Mouse (Mus musculus): ENCODE data around the gene Rer1.

Gene Rer1

DNA sequence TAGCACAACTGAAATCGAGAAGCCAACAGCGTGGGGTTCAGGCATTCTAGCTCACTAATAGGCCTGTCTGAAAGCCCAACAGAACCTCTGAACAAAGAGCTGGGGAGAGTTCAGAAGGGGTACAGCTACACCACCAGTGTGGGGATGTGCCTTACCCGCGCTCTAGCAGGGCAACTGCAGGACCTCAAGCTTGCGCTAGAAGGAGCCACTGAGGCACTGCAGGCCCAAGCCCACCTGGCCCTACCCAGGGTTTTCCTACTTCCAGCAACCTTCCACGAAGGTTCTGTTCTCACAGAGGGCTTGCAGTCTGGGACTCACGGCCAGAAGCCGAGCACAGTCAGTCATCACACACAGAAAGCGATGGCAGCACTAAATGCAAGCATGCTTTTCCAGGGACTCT is 11.0 kb downstream of the Rer1 start:
- WGBS = 87% methylated on average over 9 of the region's 9 CpGs

GRCm38 (mm10) chr4:155074418-155074817 is 11.8 kb downstream of the Rer1 start:
- 66% methylated on average over 9 of the region's 9 CpGs for WGBS

GRCm38 (mm10) chr4:155070921-155071320 is 15.3 kb downstream of the Rer1 start:
- WGBS = 62% methylated on average over 5 of the region's 5 CpGs

GRCm38 (mm10) chr4:155070199-155070598 is 16.0 kb downstream of the Rer1 start:
- 93% methylated on average over 13 of the region's 13 CpGs for WGBS

DNA sequence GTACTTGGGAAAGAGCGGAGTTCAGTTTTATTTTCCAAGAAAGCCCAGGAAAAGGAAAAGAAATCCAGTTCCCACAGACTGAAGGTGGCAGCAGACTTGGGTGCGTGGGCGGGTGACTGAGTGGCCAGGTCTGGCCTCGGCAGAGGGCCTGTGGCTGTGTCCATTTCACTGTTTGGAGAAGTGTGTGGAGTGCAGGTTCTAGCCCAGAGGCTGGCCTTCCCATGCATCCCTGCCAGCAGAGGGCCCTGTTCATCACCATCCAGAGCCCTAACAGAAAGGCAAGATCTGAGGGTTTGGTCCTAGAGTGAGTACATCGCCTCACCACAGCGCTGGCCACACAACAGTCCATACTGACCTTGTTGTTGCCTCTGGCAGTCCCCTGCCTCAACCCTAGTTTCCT is 17.0 kb downstream of the Rer1 start:
- 68% methylated on average over 6 of the region's 6 CpGs for WGBS

DNA sequence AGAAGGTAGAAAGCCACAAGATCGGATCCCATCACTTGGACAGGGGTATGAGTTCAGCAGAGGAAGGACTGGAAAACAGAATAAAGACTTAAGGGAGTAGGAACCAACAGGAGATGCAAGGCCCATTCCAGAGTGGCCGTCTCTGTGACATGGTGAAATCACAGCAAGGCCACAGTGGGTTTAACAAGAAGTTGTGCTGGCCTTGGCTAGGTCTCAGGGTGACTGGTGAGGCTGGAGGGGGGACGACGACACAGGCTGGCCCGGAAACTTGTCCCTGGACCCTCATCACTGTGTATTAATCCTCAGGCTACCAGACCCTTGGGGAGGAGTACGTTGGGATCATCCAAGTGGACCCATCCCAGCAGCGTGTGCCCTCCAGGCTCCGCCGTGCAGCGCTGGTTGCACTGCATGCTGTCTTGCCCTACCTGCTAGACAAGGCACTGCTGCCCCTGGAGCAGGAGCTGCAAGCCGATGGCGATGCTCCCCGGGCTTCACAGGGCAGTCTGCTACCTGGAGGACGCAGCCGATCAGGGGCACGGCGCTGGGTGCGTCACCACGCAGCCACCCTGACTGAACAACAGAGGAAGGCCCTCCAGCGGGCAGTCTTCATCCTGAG is 17.7 kb downstream of the Rer1 start:
- WGBS = 90% methylated on average over 20 of the region's 20 CpGs

GRCm38 (mm10) chr4:155066834-155067522 is 19.2 kb downstream of the Rer1 start, which contains the start of gene Pex10:
Gene Pex10 (plus strand): TSS chr4:155067016.
- WGBS = under 1% methylated on average over 48 of the region's 48 CpGs

DNA sequence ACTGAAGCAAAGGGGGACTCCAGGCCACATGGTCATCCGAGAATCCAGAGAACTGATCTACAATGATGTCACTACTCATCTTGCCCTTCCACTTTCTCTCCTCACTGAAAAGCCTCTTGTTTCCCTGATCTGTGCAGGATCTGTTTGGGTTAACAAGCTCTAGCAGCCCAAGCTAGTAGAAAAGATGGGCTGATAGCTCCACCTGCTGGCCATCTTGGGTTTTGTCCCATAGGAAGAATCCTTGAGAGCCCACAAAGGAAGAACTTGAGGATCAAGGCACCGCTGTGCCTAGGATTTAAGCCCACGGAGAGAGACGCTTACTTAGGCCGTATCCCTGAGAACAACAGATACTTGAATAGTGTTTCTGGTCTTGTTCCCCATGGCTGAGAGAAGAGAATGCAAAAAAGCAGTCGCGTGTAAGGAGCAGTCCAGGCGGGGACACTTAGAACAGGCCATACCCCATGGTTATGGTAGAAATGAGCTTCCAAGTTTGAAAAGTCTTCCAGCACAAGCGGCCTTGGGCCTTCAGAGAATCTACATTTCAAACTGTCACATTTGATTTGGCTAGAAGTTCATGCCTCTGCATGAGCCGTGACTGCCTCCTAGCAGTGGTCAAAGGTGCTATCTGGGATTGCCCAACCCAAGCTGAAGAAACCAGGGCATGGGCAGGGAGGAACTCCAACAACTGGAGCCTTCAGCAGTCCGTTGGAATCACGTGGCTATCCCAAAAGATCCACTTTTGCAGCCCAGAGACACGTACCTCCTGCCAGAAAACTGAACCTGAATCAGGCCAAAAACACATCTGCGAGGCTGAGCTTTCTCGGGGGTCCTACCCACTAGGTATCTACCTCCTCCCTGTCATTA is 20.0 kb downstream of the Rer1 start:
- WGBS = 3% methylated on average over 15 of the region's 15 CpGs

DNA sequence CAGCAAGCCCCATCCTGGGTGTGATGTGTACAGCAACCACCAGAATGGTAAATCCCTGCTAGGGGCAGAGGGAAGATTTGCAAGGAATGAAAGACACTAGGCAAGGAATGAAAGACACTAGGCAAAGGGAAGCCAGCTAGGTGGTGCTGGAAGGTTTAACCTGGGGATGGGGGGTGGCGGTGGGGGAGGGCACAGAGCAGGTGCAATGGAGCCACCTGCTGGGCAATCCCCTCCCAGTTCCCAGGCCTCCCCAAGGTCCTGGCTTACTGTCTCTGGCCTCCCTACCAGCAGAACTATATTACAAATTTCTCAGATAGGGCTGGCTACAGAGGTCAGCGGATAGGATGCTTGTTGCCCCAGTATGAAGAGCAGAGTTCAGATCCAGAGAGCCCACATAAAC is 21.7 kb downstream of the Rer1 start:
- WGBS = 75% methylated on average over 2 of the region's 2 CpGs

- WGBS = 70% methylated on average over 3 of the region's 3 CpGs
Measured at GRCm38 (mm10) chr4:155063895-155064294, 22.3 kb downstream of the Rer1 start.

DNA sequence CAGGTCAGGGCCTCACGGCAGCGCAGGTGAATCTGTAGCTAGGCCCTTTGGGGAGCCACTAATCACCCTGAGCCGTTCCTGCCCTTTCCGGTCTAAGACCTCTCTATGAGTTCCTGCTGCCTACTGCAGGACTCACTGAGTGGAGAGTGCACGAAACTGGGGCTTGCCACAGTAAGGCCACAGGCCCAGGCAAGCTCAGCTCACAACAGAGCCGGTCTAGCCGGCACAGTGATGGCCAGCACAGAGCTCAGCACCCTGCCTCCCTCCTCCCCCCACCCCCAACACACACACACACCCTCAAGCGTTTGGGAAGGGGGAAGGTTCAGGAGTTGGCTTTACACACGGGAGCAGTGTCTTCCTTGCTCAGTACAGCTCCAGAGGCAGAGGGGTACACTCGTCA is 27.9 kb downstream of the Rer1 start:
- 71% methylated on average over 10 of the region's 10 CpGs for WGBS

DNA sequence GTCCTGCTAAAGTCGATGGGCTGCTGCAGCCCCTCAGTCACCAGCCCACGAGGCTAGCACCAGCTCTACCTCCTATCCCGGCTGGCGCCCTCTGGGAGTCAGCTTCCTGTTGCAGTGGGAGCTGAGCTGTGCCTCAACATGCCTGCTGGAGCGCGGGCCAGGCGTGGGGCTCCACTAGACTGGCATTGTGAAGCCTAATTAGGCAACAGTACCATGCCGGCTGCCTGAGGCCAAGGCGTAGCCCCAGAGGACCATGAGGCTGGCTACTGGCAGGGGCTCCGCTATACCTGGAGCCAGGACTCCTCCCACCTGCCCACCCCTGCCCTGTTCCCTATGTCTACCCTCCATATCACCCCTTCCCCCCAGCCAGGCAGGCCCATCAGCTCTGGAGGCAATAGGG is 29.5 kb downstream of the Rer1 start, which contains the start of gene Plch2:
Gene Plch2 (minus strand): TSS at position 61 of the 400 bp plus-strand sequence.
- WGBS = 75% methylated on average over 10 of the region's 10 CpGs

DNA sequence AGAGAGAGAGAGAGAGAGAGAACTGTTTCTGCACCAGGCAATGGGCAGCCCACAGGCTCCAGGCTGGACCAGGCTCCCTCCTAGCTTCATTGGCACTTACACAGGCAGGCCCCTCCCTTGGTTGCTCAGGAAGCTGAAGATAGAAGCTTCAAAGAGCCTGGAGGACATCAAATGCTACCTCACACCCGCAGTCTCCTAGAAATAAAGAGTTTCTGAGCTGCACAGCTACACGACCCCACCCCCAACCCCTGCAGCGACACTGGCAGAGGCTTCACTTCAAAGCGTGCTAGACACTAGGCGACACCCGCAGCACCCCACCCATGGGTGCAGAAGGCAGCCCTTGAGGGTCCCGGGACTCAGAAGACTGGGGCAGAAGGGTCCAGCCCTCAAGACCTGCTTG is 36.1 kb downstream of the Rer1 start:
- WGBS = 80% methylated on average over 7 of the region's 7 CpGs

DNA sequence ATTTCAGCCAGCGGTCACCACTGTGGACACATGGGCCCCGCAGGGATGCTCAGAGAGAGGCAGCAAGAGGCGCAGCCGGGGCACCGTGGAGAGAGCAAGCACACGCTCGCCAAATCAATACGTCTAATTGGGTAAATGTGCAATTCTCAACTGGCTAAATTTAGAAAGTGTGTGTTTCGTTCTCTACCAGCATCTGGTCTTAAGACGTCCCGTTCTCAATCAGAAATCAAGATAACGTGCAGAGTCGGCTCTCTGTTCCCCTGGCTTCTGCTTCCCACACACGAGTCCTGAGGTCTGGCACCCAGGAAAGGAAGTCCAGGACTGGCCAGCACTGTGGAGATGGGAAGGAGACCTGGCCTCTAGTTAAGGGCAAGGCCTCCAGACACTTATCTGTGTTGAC is 39.5 kb downstream of the Rer1 start:
- WGBS = 72% methylated on average over 14 of the region's 14 CpGs

GRCm38 (mm10) chr4:155043289-155043625 is 42.9 kb downstream of the Rer1 start:
- WGBS = 2% methylated on average over 25 of the region's 25 CpGs

DNA sequence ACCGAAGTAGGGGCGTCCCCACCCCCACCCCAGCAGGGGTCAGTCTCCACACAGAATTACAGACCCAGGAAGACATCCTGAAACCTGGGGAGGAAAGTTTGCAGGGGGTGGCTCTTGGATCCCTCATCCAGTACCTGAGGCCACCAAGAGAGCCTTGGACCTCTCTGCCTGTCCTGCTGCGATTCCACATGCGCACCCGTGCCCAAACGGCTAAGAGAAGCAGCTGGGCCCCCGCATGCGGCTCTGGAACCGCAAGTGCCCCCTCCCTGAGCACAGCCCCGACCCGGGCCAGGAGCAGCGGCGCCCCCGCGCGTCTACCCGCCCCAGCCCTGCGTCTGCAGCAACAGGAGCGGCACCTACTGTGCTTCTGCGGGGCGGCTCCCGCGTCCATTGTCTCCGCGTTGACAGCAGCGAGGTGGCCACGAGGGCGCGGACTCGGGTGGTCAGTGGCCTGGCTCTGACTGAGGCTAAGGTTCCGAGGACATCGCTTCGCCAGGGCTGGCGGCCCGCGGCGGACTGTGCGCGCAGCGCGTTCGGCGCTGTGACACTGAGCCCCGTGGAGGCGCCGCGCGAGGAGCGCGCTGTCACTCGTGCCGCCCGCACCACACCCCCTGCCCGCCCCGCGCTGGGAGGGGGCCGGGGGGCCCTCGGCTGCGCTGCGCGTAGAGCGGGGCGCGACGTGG is 43.4 kb downstream of the Rer1 start:
- 3% methylated on average over 65 of the region's 65 CpGs for WGBS

DNA sequence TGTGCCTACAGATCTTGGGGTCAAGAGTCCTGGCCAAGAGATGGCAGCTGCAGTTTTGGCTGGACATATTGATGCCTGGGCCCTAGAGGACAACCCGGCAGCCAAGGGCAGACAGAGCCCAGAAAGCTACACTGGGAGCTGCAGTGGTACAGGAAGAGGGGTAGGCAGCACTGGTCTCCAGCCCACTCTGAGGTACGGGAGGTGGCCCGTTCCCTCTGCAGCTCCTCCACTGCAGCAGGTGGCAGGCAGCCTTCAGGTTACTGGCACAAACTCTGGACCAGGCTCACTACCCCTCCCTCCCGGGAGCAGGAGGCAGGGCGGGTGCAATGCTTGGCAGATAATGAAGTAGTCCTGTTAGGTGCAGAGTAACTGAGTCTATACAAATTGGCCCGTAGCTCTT is 45.5 kb downstream of the Rer1 start:
- WGBS = 46% methylated on average over 6 of the region's 6 CpGs

DNA sequence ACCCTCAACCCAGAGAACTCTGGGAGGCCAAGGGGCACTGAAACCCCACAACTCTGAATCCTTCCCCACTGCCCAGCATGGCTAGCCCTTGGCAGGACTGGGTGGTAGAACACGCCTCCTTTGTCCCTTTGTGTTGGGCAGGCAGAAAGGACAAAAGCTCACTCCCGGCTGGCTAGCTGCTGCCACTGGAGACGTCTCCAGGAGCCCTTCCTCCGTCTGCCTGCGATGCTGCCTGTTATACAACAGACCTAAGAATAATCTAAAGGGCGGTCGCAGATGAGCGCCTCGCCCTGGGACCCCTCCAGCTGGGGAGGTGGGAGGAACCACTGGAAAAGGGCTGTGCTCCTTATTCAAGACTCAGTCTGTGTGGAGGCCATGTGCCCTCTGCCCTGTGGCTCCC is 46.0 kb downstream of the Rer1 start:
- 25% methylated on average over 9 of the region's 9 CpGs for WGBS

DNA sequence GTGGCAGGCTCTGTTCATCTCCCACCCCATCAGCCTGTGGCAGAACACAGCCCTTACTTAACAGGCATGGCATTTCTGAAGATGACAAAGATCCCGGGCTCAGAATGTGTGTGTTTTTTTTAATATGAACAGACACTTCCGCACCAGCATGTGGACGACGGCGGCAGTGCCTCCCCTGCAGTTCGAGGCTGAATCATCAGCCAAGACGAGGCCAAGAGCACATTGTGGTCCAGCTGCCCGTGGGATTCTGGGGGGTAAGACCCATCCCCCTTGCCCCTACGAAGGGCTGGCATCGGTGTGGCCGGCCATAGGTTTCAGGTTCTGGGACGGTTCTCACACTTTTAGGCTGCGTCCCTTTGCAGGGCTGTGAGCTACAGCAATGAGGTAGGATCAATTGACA is 51.4 kb downstream of the Rer1 start:
- WGBS = 35% methylated on average over 13 of the region's 13 CpGs

DNA sequence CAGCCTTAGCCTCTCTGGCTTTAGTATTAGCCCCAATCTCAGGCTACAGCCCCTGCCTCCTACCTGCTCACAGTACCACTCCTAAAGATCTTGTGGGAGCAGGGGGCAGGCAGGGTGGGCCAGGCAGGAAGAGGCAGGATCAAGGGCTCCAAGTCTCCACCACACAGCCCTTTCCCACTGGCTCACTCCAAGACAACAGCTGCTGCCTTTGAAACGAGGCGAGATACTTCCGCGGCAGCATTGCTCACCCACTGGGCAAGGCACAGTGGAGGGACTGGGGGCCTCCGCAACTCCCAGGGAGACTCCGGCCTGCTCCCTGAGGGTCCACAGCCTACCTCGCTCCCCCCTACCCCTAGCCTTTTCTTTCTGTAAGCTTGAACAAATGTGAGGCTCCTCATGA is 52.0 kb downstream of the Rer1 start:
- 41% methylated on average over 7 of the region's 7 CpGs for WGBS

DNA sequence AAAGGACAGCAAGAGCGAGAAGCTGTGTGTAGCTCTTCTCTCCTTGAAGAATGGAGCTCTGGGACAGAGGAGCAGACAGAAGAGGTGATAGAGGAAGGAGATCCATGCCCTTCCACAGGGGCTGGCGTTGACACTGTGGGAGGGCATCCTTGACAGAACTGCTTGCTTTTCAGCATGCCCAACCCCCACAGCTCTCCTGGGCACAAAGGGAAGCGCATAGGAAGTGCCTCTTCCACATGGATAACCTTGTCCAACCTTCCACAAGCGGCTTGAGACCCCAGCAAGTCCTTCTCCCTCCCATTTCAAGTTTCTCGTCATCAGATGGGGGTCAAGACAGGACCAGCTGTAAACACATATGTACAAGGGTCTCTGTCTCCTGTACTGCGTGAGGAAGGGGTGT is 53.1 kb downstream of the Rer1 start:
- 71% methylated on average over 6 of the region's 6 CpGs for WGBS

Measured in cerebral cortex, adult 2 months (tissue).